Mouse (Mus musculus): ENCODE results near the gene Tacc3. TPM values are rescaled to one million over a fixed set of nuclear protein-coding genes. Genes with fewer than 3 reads are reported as not detected.

The Tacc3 gene
- polyA plus RNA-seq, 1 experiment from 2014 or later: 227 TPM

DNA sequence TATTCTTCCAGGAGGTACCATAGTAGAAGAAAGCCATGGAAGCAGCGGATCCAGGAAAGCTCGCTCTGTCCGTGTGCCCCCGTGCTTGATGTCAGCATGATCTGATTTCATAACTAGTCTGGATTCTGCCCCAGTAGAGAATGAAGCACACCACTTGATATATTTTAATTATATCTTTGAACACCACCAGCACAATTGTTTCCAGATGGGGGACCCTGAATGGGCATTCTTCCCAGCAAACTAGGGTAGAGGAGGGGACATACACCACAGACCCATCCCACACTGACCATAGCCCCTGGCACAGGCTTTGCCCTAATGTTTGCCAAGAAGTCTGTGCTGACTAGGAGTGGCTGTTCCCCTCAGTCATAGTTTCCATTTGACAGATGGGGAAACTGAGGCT is 27.0 kb downstream of the Tacc3 start:
- Histone ChIP-seq H3K9ac (no peak overlapping the region), H3K9me3 (no peaks in the 10 kb centered on the region), H3K27me3 (no peaks in the 10 kb centered on the region), H3K36me3 (no peaks in the 10 kb centered on the region), H3K27ac (no peak overlapping the region), H3K4me3 (no peak overlapping the region), H3K4me1 (peaks cover 38% of the 10 kb centered on the region), H3K4me2 (no peak overlapping the region)
- no peak for ATAC-seq (ENCODE audit: borderline replicate concordance, extremely low read depth, low FRiP score, low TSS enrichment)
- 81% methylated on average over 4 of the region's 4 CpGs for WGBS

DNA sequence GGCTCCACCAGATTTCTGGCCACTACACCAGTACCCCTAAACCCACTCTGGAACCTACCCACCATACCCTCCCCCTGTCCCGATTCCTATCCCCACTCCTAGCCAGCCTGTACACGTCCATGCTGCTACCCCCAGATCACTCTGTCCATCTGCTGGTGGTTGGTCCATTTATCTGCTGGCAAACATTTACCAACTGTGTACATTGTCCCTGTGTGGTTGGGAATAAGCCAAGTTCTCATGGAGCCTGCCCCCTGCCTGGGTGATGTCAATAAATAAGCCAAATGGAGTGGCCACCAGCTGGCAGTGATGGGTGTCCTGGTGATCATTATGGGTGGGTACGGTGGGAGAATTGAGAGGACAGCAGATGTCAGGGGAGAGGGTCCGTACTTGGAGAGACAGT is 29.2 kb downstream of the Tacc3 start:
- WGBS: 63% methylated on average over 4 of the region's 4 CpGs
- ATAC-seq (ENCODE audit: borderline replicate concordance, extremely low read depth, low FRiP score, low TSS enrichment): no peak
- Histone ChIP-seq H3K4me2 (no peak overlapping the region), H3K9ac (no peak overlapping the region), H3K27ac (no peak overlapping the region), H3K9me3 (no peaks in the 10 kb centered on the region), H3K4me3 (no peak overlapping the region), H3K36me3 (no peaks in the 10 kb centered on the region), H3K27me3 (no peaks in the 10 kb centered on the region), H3K4me1 (peaks cover 44% of the 10 kb centered on the region)

DNA sequence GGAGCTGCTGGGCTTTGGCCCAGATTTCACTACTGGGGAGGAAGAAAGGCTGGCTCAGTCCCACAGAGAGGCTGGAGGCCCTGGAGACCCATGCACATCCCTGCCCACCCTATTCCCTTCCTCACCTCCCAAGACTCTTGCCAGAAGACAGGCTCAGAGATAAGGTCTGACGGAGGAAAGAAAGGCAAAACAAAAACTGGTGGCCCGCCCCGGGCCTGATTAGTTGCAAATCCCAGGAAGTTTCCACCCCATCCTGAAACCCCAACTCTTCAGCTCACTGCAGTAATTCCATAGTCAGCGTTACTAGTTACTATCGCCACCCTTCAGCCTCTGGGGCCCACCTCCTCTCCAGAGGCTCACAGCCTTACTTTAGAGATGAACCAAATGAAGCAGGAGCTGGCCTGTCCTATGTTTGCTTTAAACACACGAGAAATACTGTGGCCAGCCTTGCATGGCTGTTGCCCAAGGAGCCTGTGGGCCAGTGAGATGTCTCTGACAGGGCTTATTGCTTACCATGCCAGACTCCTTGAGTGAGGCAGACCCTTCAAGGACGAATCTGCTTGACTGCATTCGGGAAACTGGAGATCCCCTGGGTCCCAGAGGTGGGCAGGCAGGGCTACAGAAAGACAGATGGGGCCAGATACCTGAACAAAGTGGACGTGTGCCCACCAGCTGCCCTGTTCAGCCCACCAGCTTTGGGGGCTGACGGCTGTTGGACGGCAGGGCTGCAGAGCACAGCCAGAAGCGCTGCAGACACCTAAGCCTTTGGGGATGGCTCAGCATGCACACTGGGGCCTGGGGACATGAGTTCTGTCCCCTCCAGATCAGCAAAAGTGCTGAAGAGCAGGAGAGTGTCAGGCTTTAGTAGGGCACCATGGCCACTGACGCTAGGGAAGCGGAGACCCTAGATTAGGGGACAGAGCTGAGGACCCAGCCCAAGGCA is 30.6 kb downstream of the Tacc3 start:
- ATAC-seq (ENCODE audit: borderline replicate concordance, extremely low read depth, low FRiP score, low TSS enrichment): no peak
- H3K9me3 ChIP-seq: no peaks in the 10 kb centered on the region
- no peak overlapping the region for H3K4me3 ChIP-seq
- peaks cover 57% of the 10 kb centered on the region for H3K4me1 ChIP-seq
- WGBS: 57% methylated on average over 14 of the region's 14 CpGs
- no peak overlapping the region for H3K4me2 ChIP-seq
- peak overlapping the region; percentile 60 for H3K27ac ChIP-seq
- no peak overlapping the region for H3K9ac ChIP-seq
- H3K27me3 ChIP-seq: no peaks in the 10 kb centered on the region
- no peaks in the 10 kb centered on the region for H3K36me3 ChIP-seq

DNA sequence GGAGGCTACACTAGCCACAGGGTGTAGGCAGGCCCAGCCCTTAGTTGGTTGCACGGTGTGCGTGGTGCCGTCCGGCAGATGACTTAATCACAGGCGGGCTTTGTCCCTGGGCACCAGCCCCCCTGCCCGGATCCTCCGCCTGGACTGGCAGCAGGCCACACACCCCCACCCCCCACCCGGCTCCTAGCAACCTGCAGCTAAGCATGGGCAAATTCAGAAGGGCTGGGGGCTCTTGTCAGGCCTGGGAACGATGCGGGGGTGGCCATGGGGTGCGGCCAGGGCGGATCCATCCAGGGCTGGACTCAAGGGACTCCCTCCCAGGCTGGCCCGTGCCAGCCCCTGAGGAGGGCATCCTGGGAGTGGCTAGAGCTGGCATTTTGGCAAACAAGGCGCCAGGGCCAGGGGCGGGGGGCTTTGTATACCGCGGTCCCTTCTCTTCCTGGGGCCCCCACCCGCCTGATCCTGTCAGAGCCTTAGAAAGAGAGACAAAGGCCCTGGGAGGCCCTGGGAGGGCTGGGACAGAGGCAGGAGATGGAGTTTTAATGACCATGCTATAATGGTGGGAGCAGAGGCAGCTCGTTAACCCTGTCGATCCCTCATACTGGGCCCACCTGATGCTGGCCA is 31.4 kb downstream of the Tacc3 start:
- no peak overlapping the region for H3K4me2 ChIP-seq
- no peaks in the 10 kb centered on the region for H3K9me3 ChIP-seq
- ATAC-seq (ENCODE audit: borderline replicate concordance, extremely low read depth, low FRiP score, low TSS enrichment): peak; percentile 20; the same call in 1 of the 2 replicates
- H3K4me3 ChIP-seq: no peak overlapping the region
- peaks cover 63% of the 10 kb centered on the region for H3K4me1 ChIP-seq
- WGBS: 59% methylated on average over 19 of the region's 20 CpGs
- 0 out of 2 replicates have a peak, but pooled peaks cover 2% of the 10 kb centered on the region for H3K27me3 ChIP-seq
- H3K36me3 ChIP-seq: no peaks in the 10 kb centered on the region
- H3K27ac ChIP-seq: peak overlapping the region; percentile 60
- no peak overlapping the region for H3K9ac ChIP-seq

DNA sequence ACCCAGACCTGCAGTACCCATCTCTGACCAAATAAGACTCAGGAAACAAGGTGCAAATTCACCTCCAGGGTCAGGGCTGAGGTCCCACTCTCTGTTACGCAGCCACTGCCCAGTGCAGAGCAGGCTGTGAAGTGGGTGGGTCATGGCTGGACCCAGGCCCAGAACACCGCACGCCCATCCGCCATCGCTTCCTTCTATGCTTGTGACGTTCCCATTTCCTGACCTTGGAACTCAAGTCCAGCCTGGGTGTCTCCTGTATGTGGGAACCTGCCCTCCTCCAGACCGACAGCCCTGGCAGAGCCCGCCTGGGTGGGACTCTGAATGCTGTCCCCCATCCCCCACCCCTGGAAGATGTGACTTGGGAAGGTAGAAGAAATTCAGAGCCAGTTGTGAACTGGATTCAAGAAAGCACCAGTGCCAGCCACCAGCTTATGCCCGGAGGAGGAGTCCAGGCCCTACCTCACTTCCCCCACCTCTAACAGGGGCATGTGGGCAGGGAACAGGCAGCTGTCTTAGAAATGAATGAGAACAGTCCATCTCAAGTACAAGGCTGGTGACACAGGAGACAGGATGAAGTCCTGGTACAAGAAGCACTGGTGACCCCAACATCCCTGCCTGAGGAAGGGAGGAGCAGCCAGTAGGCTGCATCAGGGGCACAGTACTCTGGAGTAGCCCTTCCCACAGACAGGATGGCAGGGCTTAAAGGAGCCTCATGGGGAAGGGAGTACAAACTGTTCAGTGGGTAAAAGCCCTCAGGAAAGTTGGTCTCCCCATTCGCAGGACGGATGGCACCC is 32.1 kb downstream of the Tacc3 start:
- Histone ChIP-seq H3K27ac (peak overlapping the region; percentile 25; the same call in 1 of the 2 replicates), H3K27me3 (0 out of 2 replicates have a peak, but pooled peaks cover 5% of the 10 kb centered on the region), H3K4me3 (no peak overlapping the region), H3K9me3 (no peaks in the 10 kb centered on the region), H3K36me3 (no peaks in the 10 kb centered on the region), H3K4me2 (no peak overlapping the region), H3K9ac (no peak overlapping the region), H3K4me1 (peaks cover 66% of the 10 kb centered on the region)
- 73% methylated on average over 11 of the region's 11 CpGs for WGBS
- no peak for ATAC-seq (ENCODE audit: borderline replicate concordance, extremely low read depth, low FRiP score, low TSS enrichment)

DNA sequence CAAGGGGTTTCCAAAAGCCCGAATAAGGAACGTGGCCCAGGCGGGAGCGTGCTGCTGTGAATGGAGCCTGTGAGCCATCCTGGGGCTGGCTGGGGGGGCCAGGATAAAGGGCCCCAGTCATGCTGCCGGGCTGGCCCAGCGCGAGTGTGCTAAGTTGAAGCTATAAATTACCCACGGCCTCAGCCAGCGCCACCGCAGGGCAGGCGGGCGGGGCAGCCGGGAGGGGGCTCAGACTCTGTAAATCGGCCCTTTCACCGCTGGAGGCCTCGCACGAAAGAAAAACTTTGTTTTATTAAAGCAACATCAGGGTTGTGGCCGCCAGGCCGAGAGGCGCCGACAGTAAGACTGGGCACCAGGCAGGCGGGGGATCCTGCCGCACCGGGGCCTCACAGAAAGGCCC is 34.5 kb downstream of the Tacc3 start:
- Histone ChIP-seq H3K4me2 (peak overlapping the region; percentile 36), H3K27me3 (0 out of 2 replicates have a peak, but pooled peaks cover 5% of the 10 kb centered on the region), H3K27ac (peak overlapping the region; percentile 98), H3K9ac (peak overlapping the region; percentile 43; the same call in 1 of the 2 replicates), H3K36me3 (no peaks in the 10 kb centered on the region), H3K4me3 (no peak overlapping the region), H3K4me1 (peaks cover 79% of the 10 kb centered on the region), H3K9me3 (no peaks in the 10 kb centered on the region)
- ATAC-seq (ENCODE audit: borderline replicate concordance, extremely low read depth, low FRiP score, low TSS enrichment): peak; percentile 15; the same call in 1 of the 2 replicates
- 3% methylated on average over 24 of the region's 24 CpGs for WGBS

DNA sequence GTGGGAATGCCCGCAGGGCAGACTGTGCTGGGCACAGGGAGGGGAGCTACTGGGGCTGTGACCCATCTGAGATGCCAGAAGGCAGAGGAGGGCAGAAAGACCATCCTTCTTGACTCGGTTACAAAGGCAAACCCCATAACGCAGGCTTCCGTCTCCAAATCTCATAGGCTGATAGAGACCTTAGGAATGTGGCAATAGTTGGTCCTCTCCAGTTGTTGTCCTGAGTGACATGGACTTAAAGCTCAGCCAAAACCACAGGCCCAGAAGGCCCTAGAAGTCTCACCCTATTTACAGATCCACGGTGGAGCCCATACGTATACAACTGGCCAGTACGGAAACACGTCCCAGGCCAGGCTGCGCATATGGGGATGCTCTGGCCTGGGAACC is 36.5 kb downstream of the Tacc3 start:
- ATAC-seq (ENCODE audit: borderline replicate concordance, extremely low read depth, low FRiP score, low TSS enrichment): no peak
- peak overlapping the region; percentile 98 for H3K27ac ChIP-seq
- H3K4me3 ChIP-seq: no peak overlapping the region
- 0 out of 2 replicates have a peak overlapping the region, but pooled peaks have one; percentile 77 for H3K4me2 ChIP-seq
- no peaks in the 10 kb centered on the region for H3K36me3 ChIP-seq
- 55% methylated on average over 9 of the region's 9 CpGs for WGBS
- no peaks in the 10 kb centered on the region for H3K9me3 ChIP-seq
- H3K27me3 ChIP-seq: 0 out of 2 replicates have a peak, but pooled peaks cover 5% of the 10 kb centered on the region
- H3K4me1 ChIP-seq: peaks cover 85% of the 10 kb centered on the region
- H3K9ac ChIP-seq: no peak overlapping the region

DNA sequence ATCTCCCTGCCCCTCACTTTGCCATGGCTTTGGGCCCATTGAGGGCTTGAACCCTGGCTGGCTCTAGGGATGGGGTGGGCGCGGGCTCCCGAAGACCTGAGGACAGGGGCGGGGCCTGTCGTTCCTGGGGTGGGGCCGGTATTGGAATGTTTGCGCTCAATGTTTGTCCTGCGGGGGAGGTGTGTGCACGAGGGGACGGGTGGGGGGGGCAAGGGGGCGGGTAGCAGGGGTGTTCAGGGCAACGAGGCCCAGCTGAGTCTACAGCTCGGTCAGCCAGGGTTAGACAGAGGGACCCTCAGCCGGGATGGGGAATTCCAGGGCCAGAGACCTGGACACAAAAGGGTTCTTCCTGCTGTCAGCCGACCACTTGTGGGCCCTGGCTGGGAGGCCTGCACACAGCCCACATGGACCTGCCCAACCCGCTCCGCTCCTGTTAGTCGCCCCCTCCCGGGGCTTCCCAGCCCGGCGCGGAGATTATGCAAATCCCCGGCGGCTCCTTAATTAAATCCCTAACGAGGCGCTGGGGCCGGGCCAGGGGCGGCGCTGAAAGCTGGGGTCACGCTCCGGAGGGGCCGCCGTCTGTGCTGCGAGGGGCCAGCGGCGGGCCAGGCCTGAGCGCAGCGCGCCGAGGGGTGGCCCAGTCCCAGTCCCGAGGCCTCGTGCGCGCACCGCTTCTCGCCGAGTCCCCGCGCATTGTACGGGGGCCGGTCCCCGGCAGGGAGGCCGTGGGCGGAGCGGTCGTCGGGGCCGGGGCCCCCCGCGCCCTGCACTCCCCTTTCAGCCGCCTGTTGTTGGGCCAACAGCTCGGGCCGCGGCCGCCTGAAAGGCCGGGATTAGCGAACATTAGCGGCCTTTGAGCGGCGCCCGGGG is 37.2 kb downstream of the Tacc3 start:
- 3% methylated on average over 67 of the region's 71 CpGs for WGBS
- Histone ChIP-seq H3K9me3 (no peaks in the 10 kb centered on the region), H3K4me2 (peak overlapping the region; percentile 77), H3K27ac (peak overlapping the region; percentile 98), H3K36me3 (no peaks in the 10 kb centered on the region), H3K27me3 (0 out of 2 replicates have a peak, but pooled peaks cover 5% of the 10 kb centered on the region), H3K4me3 (peak overlapping the region; percentile 42), H3K9ac (peak overlapping the region; percentile 46), H3K4me1 (peaks cover 85% of the 10 kb centered on the region)
- peak; percentile 58 for ATAC-seq (ENCODE audit: borderline replicate concordance, extremely low read depth, low FRiP score, low TSS enrichment)

DNA sequence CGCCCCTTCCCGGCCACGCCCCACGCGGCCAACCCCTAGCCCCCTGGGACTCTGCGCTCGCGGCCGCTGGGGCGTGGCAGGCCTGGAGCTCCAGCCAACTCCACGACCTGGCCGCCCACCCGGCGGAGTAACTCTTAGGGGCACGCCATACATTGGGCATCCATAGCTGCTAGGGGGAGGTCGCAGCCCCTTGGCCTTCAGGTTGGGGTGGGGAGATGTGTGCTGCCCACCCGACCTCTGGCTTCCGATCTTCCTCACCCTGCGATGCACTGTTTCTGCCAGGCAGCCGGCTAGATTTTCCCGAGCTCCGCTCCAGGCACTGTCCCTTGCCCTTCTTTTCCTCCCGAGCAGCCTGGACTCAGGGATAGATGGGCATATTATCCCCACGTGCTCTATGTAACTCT is 37.8 kb downstream of the Tacc3 start:
- Histone ChIP-seq H3K4me3 (peak overlapping the region; percentile 42), H3K9me3 (no peaks in the 10 kb centered on the region), H3K4me2 (peak overlapping the region; percentile 77), H3K27ac (peak overlapping the region; percentile 98), H3K27me3 (0 out of 2 replicates have a peak, but pooled peaks cover 5% of the 10 kb centered on the region), H3K4me1 (peaks cover 85% of the 10 kb centered on the region), H3K9ac (peak overlapping the region; percentile 46), H3K36me3 (no peaks in the 10 kb centered on the region)
- 6% methylated on average over 24 of the region's 24 CpGs for WGBS
- ATAC-seq (ENCODE audit: borderline replicate concordance, extremely low read depth, low FRiP score, low TSS enrichment): peak; percentile 25; the same call in 1 of the 2 replicates

DNA sequence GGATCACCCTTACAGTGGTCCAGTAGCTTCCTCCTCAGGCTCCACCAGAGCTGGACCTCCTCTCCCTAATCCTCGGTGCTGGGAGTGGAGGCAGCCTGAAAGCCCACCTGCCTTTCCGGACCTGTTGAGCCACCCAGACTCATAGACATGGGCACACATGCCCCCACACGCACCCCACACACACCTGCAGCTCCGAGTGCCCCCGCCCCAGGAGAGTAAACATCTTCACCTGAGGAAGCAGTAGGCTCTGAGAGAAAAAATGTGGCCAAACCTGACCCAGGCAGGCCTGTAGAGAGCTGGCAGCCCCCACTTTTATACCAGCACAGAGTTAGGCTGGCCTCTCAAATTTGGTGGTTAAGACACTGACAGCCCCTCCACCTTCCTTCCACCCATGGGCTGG is 38.5 kb downstream of the Tacc3 start:
- H3K27ac ChIP-seq: peak overlapping the region; percentile 98
- H3K36me3 ChIP-seq: no peaks in the 10 kb centered on the region
- H3K9ac ChIP-seq: no peak overlapping the region
- H3K4me1 ChIP-seq: peaks cover 88% of the 10 kb centered on the region
- H3K9me3 ChIP-seq: no peaks in the 10 kb centered on the region
- peak overlapping the region; percentile 77 for H3K4me2 ChIP-seq
- 58% methylated on average over 5 of the region's 5 CpGs for WGBS
- H3K27me3 ChIP-seq: 0 out of 2 replicates have a peak, but pooled peaks cover 5% of the 10 kb centered on the region
- peak; percentile 47 for ATAC-seq (ENCODE audit: borderline replicate concordance, extremely low read depth, low FRiP score, low TSS enrichment)
- H3K4me3 ChIP-seq: no peak overlapping the region
